Mouse (Mus musculus) embryonic fibroblast, embryonic 13.5 days (primary cell): ENCODE measurements around the gene Smyd2. TPM values are rescaled to one million over a fixed set of nuclear protein-coding genes. Genes with fewer than 3 reads are reported as not detected.

Experiments
- H3K27ac ChIP-seq: 2 replicates; pipeline ENCODE4 v1.5.1; 2012; ENCODE audit warnings: low read length, control low read depth, inconsistent platforms; ENCODE audit not compliant: insufficient read depth
- H3K4me1 ChIP-seq: 2 replicates; pipeline ENCODE4 v1.6.1; 2011; ENCODE audit warnings: low read length; ENCODE audit not compliant: control insufficient read depth, insufficient read depth
- H3K4me3 ChIP-seq: 2 replicates; pipeline ENCODE4 v1.5.1; 2011; ENCODE audit warnings: mild to moderate bottlenecking, control low read depth, low read length; ENCODE audit not compliant: insufficient read depth
- CTCF ChIP-seq: IDR thresholded peaks from 2 replicates; pipeline ENCODE4 v1.5.1; 2011; ENCODE audit warnings: mild to moderate bottlenecking, control low read depth, low read length, moderate library complexity, borderline replicate concordance; ENCODE audit not compliant: insufficient read depth
- POLR2A ChIP-seq: IDR thresholded peaks from 2 replicates; pipeline ENCODE4 v1.6.1; 2011; ENCODE audit warnings: low read depth, mild to moderate bottlenecking, control low read depth, low read length, moderate library complexity
- polyA plus RNA-seq: library from polyadenylated mRNA; stranded (reverse); fragments of >200 nt; gene quantifications from 2 replicates; pipeline ENCODE4 v1.2.4, GENCODE M21; 2011; ENCODE audit warnings: low read depth; ENCODE audit not compliant: missing spikeins, insufficient read length

The Smyd2 gene
- polyA plus RNA-seq, 1 experiment: 47.4 TPM

DNA sequence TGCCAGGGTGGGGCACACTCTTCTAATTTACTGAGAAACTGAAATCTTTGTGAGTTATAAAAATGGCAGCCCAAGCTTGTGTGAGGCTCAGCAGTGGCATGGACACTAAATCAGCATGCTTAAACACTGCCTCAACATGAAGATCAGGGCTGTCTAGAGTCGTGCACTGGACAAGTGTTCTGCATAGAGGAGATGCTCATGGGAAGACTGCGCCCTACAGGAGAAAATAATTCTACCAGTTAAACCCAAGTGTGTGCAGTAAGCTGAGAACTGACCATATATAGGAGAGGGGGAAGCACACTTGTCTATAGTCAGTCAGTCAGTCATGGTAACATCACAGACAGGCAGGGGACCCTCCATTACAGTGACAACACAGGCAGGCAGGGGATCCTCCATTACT lies 43.0 kb downstream of the Smyd2 start:
- TF ChIP-seq CTCF (no peak), POLR2A (no peak)
- Histone ChIP-seq H3K4me3 (no peak overlapping the region), H3K27ac (no peak overlapping the region), H3K4me1 (peaks cover 12% of the 10 kb centered on the region; the same call in 1 of the 2 replicates)

DNA sequence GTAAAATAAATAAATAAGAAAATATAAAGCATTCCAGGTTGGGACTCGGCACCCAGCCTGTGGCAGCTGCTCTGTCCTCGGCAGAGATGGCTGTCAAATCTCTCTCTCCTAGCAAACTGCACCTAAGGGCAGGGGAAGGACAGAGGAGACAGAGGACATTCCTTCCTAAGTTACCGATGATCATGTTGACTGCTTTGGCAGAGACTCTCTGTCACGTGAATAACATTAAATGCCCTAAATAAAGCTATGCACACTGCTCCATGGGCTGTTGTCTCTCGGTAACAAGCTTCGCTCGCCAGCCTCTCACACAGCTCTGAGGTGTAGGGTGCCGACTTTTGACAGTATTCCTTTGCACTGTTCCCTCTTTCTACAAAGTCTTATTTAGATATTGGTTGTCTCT lies 46.0 kb downstream of the Smyd2 start:
- H3K4me3 ChIP-seq: no peak overlapping the region
- H3K27ac ChIP-seq: no peak overlapping the region
- TF ChIP-seq POLR2A: no peak
- no peak for TF ChIP-seq CTCF
- peaks cover 12% of the 10 kb centered on the region; the same call in 1 of the 2 replicates for H3K4me1 ChIP-seq

DNA sequence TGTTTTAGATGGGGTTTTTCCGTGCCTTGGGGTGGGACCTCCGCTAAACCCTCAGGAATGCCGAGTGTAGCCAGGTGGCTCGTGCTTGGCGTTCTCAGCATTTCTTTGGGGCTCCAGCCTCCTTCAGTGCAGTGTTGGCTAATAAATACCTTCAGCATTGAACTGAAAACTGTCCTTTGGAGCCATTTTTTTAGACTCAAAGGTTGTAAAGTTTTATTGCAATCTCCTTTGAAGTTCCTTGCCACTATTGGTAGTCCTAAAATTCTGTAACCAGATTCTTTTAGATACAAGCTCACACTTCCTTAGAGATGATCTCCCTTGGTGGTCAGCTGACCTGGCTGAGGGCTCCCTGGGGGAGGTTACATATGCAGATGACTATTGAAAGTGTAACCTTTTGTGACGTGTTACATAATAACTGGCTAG lies 46.7 kb downstream of the Smyd2 start:
- no peak overlapping the region for H3K27ac ChIP-seq
- TF ChIP-seq CTCF (no peak), POLR2A (no peak)
- peaks cover 12% of the 10 kb centered on the region; the same call in 1 of the 2 replicates for H3K4me1 ChIP-seq
- H3K4me3 ChIP-seq: no peak overlapping the region

DNA sequence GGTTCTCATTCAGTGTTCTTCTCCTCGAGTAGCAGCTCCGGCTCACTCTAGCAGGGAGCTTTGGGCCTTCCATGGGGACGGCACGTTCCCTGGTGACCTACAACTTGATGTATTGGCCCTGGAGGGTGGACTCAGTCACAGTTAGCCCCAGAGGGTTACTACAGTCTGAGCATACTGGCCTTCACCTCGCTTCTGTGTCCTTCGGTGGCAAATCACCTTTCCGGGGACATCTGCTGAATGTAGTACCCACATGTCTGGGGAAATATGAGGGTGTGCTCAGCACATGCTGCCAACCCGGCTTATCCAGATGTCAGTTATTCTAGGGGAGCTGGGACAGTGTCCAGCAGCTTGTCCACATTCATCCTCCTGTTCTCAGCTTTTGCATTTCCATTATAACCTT lies 48.6 kb downstream of the Smyd2 start:
- peaks cover 12% of the 10 kb centered on the region; the same call in 1 of the 2 replicates for H3K4me1 ChIP-seq

DNA sequence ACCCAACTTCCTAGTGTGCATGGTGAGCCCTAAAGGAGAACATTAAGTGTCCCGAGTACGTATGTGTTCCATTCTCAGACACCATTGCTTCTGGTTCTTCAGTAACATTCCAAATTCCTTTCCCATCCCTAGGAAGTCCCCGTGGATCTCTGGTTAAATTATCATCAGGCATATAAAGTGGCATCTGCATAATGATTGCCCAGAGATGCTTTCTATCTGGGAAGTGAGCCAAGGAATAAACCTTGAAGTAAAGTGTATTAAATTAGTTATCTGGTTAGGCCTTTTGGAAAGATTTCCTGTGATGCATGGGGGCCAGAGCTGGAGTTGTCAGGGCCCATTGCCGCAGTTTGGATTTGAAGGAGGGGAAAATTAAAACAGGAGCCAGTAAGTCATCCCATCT lies 50.1 kb downstream of the Smyd2 start:
- TF ChIP-seq POLR2A: no peak
- TF ChIP-seq CTCF: no peak
- H3K4me1 ChIP-seq: peaks cover 15% of the 10 kb centered on the region
- no peak overlapping the region for H3K4me3 ChIP-seq
- no peak overlapping the region for H3K27ac ChIP-seq

More for the DNA sequence above, 48.6 kb downstream of the Smyd2 start:
- TF ChIP-seq POLR2A (no peak), CTCF (no peak)
- Histone ChIP-seq H3K4me3 (no peak overlapping the region), H3K27ac (no peak overlapping the region)

DNA sequence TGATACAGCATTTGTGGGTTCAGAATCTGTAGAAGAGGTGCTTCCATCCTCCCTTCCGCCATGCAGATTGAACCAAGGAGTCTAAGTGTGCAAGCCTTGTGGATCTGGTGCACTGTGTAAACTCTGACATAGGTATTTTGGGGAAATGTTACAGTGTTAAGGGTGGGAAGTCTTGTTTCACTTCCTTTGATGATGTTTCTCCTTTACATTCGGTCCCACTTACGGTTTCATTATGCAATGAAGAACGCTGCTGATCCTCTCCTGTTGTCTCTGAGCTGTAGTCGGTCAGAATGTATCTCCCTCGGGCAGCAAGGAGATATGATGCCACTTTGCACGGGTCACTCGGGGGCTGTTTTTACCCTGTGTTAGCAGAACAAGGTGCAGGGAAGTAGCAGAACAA lies 50.5 kb downstream of the Smyd2 start:
- no peak overlapping the region for H3K4me3 ChIP-seq
- no peak for TF ChIP-seq POLR2A
- TF ChIP-seq CTCF: no peak
- no peak overlapping the region for H3K27ac ChIP-seq
- peaks cover 19% of the 10 kb centered on the region for H3K4me1 ChIP-seq

DNA sequence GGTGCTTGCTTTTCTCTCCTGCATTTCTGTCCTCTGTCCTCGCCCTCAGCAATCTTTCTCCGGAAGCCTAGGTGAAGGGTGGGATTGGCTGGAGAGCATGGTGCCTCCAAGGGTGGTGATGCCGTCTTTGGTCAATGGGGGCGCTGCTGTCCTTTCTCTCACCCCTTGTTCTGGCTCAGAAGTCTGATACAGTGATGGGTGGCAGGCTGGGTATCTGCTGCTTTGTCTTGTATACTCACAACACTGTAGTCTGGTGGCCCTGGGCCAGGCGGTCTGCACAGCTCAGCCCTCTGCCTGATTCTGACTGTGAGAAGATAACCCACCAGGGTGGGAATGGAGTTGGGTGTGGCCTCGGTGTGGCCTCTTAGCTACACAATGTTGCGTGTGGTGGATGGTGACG lies 51.6 kb downstream of the Smyd2 start:
- H3K27ac ChIP-seq: no peak overlapping the region

DNA sequence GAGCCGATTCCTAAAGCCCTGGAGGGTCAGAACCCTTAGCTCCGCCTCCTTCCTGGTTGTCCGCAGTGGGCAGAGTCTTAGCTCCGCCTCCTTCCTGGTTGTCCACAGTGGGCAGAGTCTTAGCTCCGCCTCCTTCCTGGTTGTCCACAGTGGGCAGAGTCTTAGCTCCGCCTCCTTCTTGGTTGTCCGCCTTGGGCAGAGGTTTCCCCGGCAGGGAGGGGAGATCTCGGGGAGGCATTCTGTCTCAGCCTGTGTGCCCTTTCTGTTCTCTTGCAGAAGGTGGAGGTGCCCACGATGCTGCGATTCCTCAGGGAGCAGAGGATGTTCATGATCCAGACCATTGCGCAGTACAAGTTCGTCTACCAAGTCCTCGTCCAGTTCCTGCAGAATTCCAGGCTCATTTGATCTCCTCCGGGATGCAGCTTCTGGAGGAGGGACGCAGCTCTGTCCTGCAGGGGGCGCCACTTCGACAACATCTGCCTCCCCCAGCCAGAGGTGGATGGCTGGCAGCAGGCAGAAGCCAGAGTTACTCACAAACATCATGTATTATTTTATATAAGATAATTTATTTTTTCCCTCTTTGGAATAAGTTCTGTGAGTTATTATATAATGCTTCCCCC lies 52.4 kb downstream of the Smyd2 start:
- H3K4me3 ChIP-seq: no peak overlapping the region
- peaks cover 8% of the 10 kb centered on the region for H3K4me1 ChIP-seq
- no peak overlapping the region for H3K27ac ChIP-seq
- TF ChIP-seq CTCF (peak; percentile 40; the same call in 1 of the 2 replicates), POLR2A (no peak)

More for the DNA sequence above, 51.6 kb downstream of the Smyd2 start:
- peaks cover 16% of the 10 kb centered on the region for H3K4me1 ChIP-seq
- H3K4me3 ChIP-seq: no peak overlapping the region
- TF ChIP-seq POLR2A (no peak), CTCF (no peak)

DNA sequence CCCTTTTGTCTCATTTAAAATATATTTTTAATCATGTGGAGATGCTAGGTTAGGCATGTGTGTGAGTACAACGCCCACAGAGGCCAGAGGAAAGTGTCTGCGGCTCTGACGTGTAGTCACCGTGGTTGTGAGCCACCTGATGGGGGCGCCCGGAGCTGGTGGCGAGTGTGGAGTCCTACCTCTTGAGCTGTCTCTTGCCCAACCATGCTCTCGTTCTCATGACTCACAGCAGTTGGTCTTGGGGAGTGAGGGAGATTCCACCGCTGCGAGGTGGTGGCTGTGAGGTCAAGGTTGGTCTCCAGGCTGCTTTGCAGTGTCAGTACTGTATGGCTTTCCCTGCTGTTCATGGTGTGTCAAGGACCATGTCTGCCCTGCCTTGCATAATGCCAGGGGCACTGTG lies 54.1 kb downstream of the Smyd2 start:
- peaks cover 8% of the 10 kb centered on the region for H3K4me1 ChIP-seq
- peak overlapping the region; percentile 38; the same call in 1 of the 2 replicates for H3K27ac ChIP-seq
- TF ChIP-seq POLR2A: no peak
- 0 out of 2 replicates have a peak, but pooled peaks have one; percentile 5 for TF ChIP-seq CTCF
- no peak overlapping the region for H3K4me3 ChIP-seq

DNA sequence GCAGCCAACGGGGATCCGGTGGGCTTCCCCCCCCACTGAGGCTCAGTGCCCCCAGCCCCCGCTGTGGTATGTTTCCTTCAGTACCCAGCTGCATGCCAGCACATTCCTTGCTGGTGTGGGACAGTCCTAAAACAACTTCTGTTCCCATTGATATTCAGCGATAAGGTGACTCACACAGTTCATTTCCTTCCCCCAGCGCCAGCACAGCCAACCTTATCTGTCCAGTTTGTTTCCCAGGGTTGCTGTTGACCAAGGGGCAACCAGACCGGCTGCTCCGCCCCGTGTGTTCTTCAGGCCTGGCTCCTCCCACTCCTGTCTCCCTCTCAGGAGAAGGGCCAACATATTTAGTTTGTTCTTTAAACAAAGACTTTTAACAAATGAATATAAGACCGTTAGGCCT lies 54.7 kb downstream of the Smyd2 start:
- TF ChIP-seq POLR2A (no peak), CTCF (no peak)
- H3K27ac ChIP-seq: peak overlapping the region; percentile 60
- no peak overlapping the region for H3K4me3 ChIP-seq
- peaks cover 8% of the 10 kb centered on the region for H3K4me1 ChIP-seq

DNA sequence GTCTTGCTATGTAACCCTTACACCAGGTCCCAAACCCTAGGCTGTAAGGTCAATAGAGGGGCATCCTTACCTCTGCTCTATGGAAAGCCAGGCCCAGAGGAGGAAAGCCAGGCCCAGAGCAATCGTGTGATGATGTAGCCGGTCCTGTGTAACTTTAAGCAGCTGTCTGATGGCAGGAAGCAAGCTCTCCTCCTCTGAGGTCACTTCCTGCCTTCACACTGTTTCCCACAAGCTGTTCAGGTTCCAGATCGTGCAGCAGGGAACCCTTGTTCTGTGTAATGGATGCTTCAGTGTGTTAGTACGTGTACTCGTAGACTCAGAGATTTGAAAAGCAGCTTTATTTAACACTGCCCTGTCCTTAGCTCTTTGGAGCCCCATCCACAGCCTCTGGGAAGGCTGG lies 55.1 kb downstream of the Smyd2 start:
- Histone ChIP-seq H3K4me1 (peaks cover 8% of the 10 kb centered on the region), H3K4me3 (no peak overlapping the region), H3K27ac (peak overlapping the region; percentile 60)

More for the DNA sequence above, 55.1 kb downstream of the Smyd2 start:
- TF ChIP-seq CTCF (no peak), POLR2A (no peak)
